Mouse (Mus musculus) kidney, postnatal 14 days (tissue): ENCODE data around the gene Rgs3.
A peak's percentile ranks its signal among the peaks of the same experiment; 100 is the strongest.

ENCODE experiments used
- DNase-seq: peaks from one replicate; pipeline ENCODE4 v3.0.0; 2022; ENCODE audit warnings: mixed read lengths

Gene Rgs3

GRCm38 (mm10) chr4:62607345-62607744 is 47.7 kb downstream of the Rgs3 start:
- no peak for DNase-seq

DNA sequence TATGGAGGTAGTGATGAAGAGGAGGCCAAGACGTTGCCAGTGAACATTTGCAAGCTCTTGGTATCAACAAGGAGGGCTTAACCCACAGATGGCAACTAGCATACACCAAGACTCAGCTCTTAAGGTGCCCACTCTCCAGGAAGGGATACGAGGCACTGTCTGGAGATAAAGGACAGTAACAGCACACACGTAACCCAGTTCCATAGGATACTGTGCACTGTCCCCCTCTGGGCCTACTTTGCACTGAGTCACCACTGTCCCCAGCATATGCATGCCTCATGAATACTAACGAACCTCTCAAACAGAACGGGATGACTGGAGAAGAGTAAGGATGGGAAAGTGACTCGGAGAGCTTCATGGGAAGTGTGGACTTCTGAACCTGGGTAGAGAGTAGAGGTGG is 48.2 kb downstream of the Rgs3 start:
- DNase-seq: no peak

- DNase-seq: no peak
Measured at GRCm38 (mm10) chr4:62609333-62609732, 49.7 kb downstream of the Rgs3 start.

DNA sequence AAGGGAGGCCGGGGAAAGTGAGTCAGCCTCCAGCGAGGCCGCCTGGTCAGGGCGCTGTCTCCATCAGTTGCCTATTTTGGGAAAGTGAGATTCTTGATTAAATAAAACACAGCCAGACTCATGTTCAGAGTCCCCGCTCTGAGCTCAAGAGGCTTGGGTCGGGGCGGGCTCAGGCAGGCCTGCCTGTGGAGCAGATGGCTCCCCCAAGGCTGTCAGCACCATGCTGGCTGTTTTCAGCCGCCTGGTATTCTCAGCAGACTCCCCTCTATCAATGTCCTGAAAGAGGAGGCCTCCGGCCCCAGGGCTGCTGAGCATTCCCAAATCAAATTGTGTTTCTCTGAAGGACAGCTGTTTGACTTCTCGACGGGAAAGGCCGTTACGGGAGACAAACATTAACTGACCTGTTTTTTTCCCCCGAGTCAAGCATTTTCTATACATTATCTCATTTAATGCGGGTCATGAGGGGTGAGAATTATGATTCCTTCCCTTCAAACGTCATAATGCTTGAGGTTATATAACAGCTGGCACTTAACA is 50.6 kb downstream of the Rgs3 start:
- DNase-seq: no peak

GRCm38 (mm10) chr4:62612601-62613501 is 53.2 kb downstream of the Rgs3 start:
- DNase-seq: no peak

GRCm38 (mm10) chr4:62613646-62614365 is 54.2 kb downstream of the Rgs3 start:
- DNase-seq: no peak

DNA sequence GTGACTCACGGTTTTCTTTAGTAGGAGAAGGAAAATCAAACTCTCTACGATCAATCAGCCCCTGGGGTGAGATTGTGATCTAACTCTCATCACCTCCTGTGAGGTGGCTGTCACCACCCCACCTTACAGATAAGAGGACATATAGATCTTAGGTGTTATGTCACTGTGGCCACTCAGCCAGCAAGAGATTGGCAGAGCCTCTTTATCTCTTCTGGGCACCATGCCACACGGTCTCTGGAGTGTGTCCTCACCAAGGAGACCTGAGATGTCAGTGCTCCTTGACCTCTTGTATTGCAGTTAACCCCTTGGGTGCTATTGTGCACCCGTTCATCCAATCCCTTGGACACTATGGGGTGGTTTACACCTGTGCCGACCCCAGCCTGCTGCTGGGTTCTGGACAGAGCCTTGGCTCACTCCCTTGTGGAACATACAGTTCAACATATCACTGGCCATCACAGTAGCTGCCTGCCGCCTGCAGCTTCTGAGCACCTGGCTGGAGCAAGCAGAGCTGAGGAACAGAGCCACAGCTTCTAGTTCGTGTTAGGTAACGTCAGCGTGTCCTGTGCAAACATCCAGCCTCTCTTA is 58.3 kb downstream of the Rgs3 start:
- no peak for DNase-seq

- DNase-seq: peak; percentile 83
Measured at GRCm38 (mm10) chr4:62619232-62619964, 59.8 kb downstream of the Rgs3 start.

- no peak for DNase-seq
Measured at GRCm38 (mm10) chr4:62619965-62620244, 60.3 kb downstream of the Rgs3 start.

DNA sequence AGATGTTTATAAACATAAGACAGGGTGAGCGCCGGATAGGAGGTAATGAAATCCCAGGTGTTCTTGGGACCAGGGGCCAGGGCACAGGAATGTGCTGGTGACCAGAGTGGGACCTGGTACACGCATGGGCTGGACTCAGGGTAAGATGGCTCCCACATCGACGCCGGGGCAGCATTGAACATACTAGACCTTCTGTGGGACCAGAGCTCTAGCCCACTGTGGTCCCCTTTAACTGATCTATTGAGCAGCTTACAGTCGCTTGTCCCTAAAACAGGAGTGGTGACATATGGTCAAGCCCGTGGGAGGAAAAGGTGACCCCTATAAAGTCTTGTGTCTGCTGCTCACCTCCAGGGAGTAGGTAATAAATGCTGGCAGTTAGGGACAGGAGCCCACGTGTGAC is 61.5 kb downstream of the Rgs3 start:
- DNase-seq: no peak

GRCm38 (mm10) chr4:62621880-62622675 is 62.4 kb downstream of the Rgs3 start:
- peak; percentile 63 for DNase-seq

DNA sequence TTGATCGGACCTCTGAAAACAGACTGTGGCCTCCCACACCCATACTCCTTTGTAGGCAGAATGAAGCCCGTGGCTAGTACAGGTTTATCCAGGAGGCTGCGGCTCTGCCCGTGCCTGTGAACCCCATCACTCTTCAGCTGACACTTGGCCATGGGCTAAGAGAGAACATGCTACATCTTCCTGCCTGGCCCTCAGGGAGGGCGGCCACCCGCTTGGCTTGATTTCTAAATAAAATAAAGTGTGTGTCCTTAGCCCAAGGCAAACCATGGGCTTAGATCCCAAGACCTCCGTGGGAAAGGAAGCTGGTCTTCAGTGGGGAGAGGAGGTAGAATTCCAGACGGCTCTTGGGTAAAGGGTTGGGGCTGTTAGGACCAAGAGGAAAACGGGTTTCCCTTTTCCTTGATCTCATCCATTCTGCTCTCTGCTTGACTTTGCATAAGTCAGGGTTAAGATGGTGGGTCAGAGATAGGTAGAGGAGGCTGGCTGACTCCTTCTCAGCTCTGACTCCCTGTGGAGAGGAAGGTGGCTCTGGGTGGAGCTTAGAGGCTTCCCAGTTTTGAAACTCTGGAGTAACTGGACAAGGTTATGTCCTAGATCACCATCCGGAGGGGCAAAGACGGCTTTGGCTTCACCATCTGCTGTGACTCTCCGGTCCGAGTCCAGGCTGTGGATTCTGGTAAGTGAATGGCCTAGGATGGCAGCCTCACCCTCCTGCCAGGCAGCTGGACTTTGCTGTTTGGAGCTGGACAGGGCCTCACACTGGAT is 63.8 kb downstream of the Rgs3 start:
- DNase-seq: no peak

- no peak for DNase-seq
Measured at GRCm38 (mm10) chr4:62624679-62625450, 65.2 kb downstream of the Rgs3 start.

DNA sequence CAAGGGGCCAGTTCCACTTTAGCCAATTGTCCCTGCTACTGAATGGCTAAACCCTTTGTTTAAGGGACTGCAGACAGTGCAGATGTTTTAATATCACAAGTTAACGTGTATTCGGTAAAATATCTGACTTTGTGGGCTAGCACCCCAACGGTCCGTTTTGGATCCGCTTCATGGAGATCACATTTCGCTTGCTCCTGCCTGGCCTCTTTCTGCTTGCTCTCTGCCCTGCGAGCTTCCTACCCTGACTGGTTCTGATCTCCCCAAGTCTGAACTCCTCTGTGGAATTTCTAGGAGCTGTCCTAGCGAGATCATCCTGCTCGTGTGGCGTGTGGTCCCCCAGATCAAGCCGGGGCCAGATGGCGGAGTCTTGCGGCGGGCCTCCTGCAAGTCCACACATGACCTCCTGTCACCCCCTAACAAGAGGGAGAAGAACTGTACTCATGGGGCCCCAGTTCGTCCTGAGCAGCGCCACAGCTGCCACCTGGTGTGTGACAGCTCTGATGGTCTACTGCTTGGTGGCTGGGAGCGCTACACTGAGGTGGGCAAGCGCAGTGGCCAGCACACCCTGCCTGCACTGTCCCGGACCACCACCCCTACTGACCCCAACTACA is 65.9 kb downstream of the Rgs3 start:
- DNase-seq: no peak

DNA sequence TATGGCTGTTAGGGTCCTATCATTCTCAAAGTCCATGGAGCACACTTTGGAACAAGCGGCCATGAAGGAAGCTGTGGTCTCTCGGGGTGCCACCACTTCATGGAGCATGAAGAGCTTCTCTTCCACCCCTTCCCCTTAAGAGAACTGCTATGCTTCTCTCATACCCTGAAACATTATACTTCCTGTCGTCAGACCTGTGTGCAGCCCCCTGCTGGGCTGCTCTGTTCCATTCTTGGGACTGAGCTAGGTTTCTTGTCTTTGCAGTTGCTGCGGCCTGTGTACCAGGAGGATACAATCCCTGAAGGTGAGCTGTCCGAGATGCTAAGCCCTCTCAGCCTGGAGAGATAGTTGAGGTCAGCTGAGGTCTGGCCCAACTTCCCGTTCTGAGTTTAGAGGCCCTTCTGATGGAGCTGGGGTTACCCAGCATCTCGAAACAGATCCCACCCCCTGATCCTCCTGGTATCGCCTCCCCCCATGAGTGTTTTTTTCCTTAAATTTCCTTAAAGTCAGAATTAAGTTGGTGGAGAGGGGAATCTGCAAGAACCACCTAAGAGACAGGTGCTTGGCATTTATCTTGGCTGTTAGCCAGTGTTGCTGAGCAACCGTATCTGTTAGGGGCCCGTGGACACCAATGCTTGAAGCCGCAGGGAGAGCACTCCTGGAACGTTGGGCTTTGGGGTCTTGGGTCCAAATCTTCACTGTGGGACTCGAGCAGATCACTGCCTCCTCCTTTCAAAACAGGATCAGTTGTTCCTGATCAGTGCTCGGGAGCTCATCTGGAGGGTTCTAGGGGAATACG is 66.8 kb downstream of the Rgs3 start:
- no peak for DNase-seq

GRCm38 (mm10) chr4:62627331-62627730 is 67.7 kb downstream of the Rgs3 start:
- DNase-seq: no peak

DNA sequence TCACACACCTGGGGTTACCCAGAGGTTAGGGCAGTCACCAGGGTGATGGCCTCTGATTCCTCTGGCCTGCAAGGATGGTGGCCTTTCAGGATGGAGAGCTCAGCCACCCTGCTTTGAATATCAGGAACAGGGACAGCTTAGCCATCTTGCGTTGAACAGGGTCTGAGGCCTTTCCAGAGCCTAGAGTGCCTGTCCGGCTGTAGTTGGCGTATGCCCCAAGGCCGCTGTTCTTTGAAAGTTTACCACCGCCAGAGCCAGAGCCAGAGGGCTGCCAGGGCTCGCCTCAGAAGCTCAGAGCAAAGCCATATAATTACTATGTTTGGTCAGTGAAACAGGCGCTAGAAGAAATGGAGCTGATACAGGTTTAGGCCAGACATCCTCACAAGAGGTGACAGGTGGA is 68.9 kb downstream of the Rgs3 start:
- no peak for DNase-seq

- no peak for DNase-seq
Measured at GRCm38 (mm10) chr4:62629461-62629860, 69.8 kb downstream of the Rgs3 start.

DNA sequence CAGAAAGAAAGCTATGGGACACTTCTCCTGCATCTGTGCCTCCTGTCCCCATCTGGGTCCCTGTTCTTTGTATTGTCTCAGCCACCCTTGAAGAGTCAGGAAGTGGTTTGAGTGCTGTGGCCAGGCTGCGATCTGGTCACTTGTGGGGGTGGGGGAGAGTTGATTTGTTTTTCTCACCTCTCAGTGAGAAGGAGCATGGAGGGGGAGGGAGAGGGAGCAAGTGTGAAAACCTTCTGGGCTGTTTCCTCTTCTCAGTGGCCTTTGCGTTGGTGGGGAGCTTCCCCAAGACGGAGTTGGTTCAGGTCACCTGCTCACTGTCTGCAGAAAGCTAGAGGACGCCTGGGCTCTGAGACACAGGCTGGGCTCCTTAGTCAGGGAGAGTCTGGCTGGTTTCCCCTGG is 70.3 kb downstream of the Rgs3 start:
- DNase-seq: no peak
